Mouse (Mus musculus): ENCODE results near the gene Fbln1.
A peak's percentile ranks its signal among the peaks of the same experiment; 100 is the strongest.

The Fbln1 gene

GRCm38 (mm10) chr15:85205792-85206702 is at the start of gene Fbln1:
Gene Fbln1, plus strand, starts transcription at chr15:85205949.
- DNase-seq = peak; percentile 74

- DNase-seq = no peak
These were observed 49.6 kb upstream of the Fbln1 start for GRCm38 (mm10) chr15:85156198-85156597.

GRCm38 (mm10) chr15:85161416-85161815 is 44.3 kb upstream of the Fbln1 start:
- DNase-seq = no peak

GRCm38 (mm10) chr15:85162693-85163663 is 42.8 kb upstream of the Fbln1 start:
- DNase-seq = peak; percentile 34

GRCm38 (mm10) chr15:85166433-85166933 is 39.3 kb upstream of the Fbln1 start:
- DNase-seq = no peak

GRCm38 (mm10) chr15:85167086-85167679 is 38.6 kb upstream of the Fbln1 start:
- DNase-seq = no peak

GRCm38 (mm10) chr15:85172054-85172453 is 33.7 kb upstream of the Fbln1 start:
- peak; percentile 63 for DNase-seq

GRCm38 (mm10) chr15:85173425-85173824 is 32.3 kb upstream of the Fbln1 start:
- DNase-seq = no peak

- DNase-seq = no peak
These were observed 31.7 kb upstream of the Fbln1 start for GRCm38 (mm10) chr15:85174060-85174459.

- peak; percentile 16 for DNase-seq
These were observed 28.2 kb upstream of the Fbln1 start for GRCm38 (mm10) chr15:85177576-85177975.

- no peak for DNase-seq
These were observed 27.6 kb upstream of the Fbln1 start for GRCm38 (mm10) chr15:85178172-85178571.

GRCm38 (mm10) chr15:85179528-85180180 is 26.1 kb upstream of the Fbln1 start:
- no peak for DNase-seq

GRCm38 (mm10) chr15:85180368-85180767 is 25.4 kb upstream of the Fbln1 start:
- DNase-seq = no peak

GRCm38 (mm10) chr15:85182063-85182462 is 23.7 kb upstream of the Fbln1 start:
- DNase-seq = no peak

- DNase-seq = no peak
These were observed 18.8 kb upstream of the Fbln1 start for GRCm38 (mm10) chr15:85186916-85187315.

GRCm38 (mm10) chr15:85188167-85188778 is 17.5 kb upstream of the Fbln1 start:
- DNase-seq = no peak

- peak; percentile 67 for DNase-seq
These were observed 5.1 kb upstream of the Fbln1 start for GRCm38 (mm10) chr15:85200446-85201289.

GRCm38 (mm10) chr15:85202199-85202598 is 3.5 kb upstream of the Fbln1 start:
- peak; percentile 26 for DNase-seq

GRCm38 (mm10) chr15:85202787-85203186 is 3.0 kb upstream of the Fbln1 start:
- no peak for DNase-seq

- no peak for DNase-seq
These were observed 1.4 kb upstream of the Fbln1 start for GRCm38 (mm10) chr15:85204383-85204782.

GRCm38 (mm10) chr15:85206703-85207075 is 940 bp downstream of the Fbln1 start:
- DNase-seq = no peak

Measured in lung, postnatal 36 days (tissue).